Mouse (Mus musculus) lung, postnatal 0 days (tissue): ENCODE results near the gene Dok7. TPM values are rescaled to one million over a fixed set of nuclear protein-coding genes. Genes with fewer than 3 reads are reported as not detected.

Source experiments
- ATAC-seq: fragments of 200-750 bp; cut with Nextera tagmentation; 2 replicates; pipeline ENCODE4 v1.8.0; 2017; ENCODE audit warnings: moderate library complexity
- DNase-seq: peaks from one replicate; pipeline ENCODE4 v3.0.0-alpha.2; 2016; ENCODE audit warnings: low spot score
- H3K27ac ChIP-seq: fragments of 300-500 bp; sonication (generic); 2 replicates; pipeline ENCODE4 v1.5.1; 2014; ENCODE audit warnings: antibody characterized with exemption, mild to moderate bottlenecking, low read length, mixed read lengths
- H3K27me3 ChIP-seq: fragments of 300-500 bp; sonication (generic); replicated peaks from 2 replicates; pipeline ENCODE4 v1.6.1; 2014; ENCODE audit warnings: low read length, mixed read lengths; ENCODE audit not compliant: insufficient read depth
- H3K36me3 ChIP-seq: fragments of 300-500 bp; sonication (generic); 2 replicates; pipeline ENCODE4 v1.6.1; 2014; ENCODE audit warnings: low read length, mixed read lengths; ENCODE audit not compliant: insufficient read depth
- H3K4me1 ChIP-seq: fragments of 300-500 bp; sonication (generic); 2 replicates; pipeline ENCODE4 v1.6.1; 2014; ENCODE audit warnings: antibody characterized with exemption, low read depth, low read length, mixed read lengths; ENCODE audit not compliant: insufficient read depth
- H3K4me2 ChIP-seq: fragments of 300-500 bp; sonication (generic); replicated peaks from 2 replicates; pipeline ENCODE4 v1.6.1; 2014; ENCODE audit warnings: low read depth, mild to moderate bottlenecking, low read length, moderate library complexity, mixed read lengths
- H3K4me3 ChIP-seq: fragments of 300-500 bp; sonication (generic); 2 replicates; pipeline ENCODE4 v1.5.1; 2014; ENCODE audit warnings: low read depth, low read length
- H3K9ac ChIP-seq: fragments of 300-500 bp; sonication (generic); replicated peaks from 2 replicates; pipeline ENCODE4 v1.6.1; 2014; ENCODE audit warnings: low read depth, mild to moderate bottlenecking
- H3K9me3 ChIP-seq: fragments of 300-500 bp; sonication (generic); 2 replicates; pipeline ENCODE4 v1.6.1; 2016; ENCODE audit warnings: low read length, mixed read lengths
- CTCF ChIP-seq: IDR thresholded peaks from 2 replicates; pipeline ENCODE4 v1.5.1; 2016; ENCODE audit warnings: antibody characterized with exemption, mild to moderate bottlenecking
- EP300 ChIP-seq: IDR thresholded peaks from 2 replicates; pipeline ENCODE4 v1.6.1; 2016; ENCODE audit warnings: antibody characterized with exemption, mild to moderate bottlenecking, control low read depth
- WGBS: fragments of 180-500 bp; shearing (Covaris S2); extraction: QIAGEN DNeasy Blood & Tissue Kit; methylation state at CpG from one replicate; pipeline ENCODE4 v1.1.7; 2014; 5-methylcytosine and 5-hydroxymethylcytosine counted together
- polyA plus RNA-seq: library from polyadenylated mRNA; unstranded; fragments of >200 nt; fragmentation: Nextera tagmentation; extraction: Ambion mirVana; gene quantifications from 2 replicates; pipeline ENCODE4 v1.2.1, GENCODE M21; 2015

Dok7 gene
- polyA plus RNA-seq, 1 experiment from 2014 or later: 0.56 TPM

DNA sequence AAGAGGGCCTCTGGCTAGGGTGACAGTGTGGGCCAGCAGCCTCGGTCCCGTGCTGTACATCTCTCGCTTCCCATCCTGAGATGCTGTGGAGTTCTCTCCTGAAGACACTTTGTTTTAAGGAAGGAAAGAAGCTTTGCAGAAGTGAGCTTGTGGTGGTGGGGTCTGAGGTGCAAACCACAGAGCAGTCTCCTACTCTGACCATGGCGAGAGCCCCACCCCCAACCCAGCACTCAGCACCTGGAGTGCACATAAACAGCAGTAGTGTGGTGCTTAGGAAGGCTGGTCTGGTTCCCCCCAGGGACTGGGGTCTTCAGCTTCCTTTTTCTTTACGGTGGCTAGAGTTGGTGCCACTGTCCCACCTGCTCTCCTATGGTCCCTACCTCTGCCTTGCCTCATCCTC is 21.4 kb upstream of the Dok7 start:
- no peak for ATAC-seq
- H3K9me3 ChIP-seq: no peaks in the 10 kb centered on the region
- 77% methylated on average over 5 of the region's 5 CpGs for WGBS
- H3K27me3 ChIP-seq: no peaks in the 10 kb centered on the region
- H3K27ac ChIP-seq: peak overlapping the region; percentile 71
- no peak overlapping the region for H3K4me3 ChIP-seq
- no peaks in the 10 kb centered on the region for H3K36me3 ChIP-seq
- DNase-seq: no peak
- H3K4me2 ChIP-seq: no peak overlapping the region
- TF ChIP-seq EP300 (no peak), CTCF (no peak)
- no peak overlapping the region for H3K9ac ChIP-seq
- no peaks in the 10 kb centered on the region for H3K4me1 ChIP-seq

DNA sequence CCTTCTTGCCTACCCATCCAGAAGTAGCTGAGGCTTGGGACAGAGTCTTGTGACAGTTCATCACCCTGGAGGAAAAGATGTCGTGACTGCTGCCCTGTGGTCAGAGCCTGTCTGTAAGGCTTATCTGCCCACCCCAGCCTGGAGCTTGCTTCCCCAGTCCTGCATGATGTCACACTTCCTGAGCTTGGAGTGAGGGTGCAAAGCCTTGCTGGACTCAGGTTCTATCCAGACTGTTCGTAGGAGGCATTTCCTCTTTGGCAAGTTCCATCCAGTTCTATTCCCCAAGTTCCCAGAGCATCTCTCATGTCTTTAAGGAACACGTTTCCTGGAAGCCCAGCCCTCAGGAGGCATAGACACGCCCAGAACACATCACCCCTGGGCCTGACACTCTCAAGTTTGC is 20.8 kb upstream of the Dok7 start:
- Histone ChIP-seq H3K4me2 (no peak overlapping the region), H3K27me3 (no peaks in the 10 kb centered on the region), H3K9ac (no peak overlapping the region), H3K4me3 (no peak overlapping the region), H3K9me3 (no peaks in the 10 kb centered on the region), H3K4me1 (no peaks in the 10 kb centered on the region), H3K36me3 (no peaks in the 10 kb centered on the region), H3K27ac (peak overlapping the region; percentile 71; the same call in 1 of the 2 replicates)
- DNase-seq (peak; percentile 50), ATAC-seq (peak; percentile 75)
- WGBS: 49% methylated on average over 4 of the region's 4 CpGs
- peak; percentile 88 for TF ChIP-seq EP300
- no peak; the same call in 1 of the 2 replicates for TF ChIP-seq CTCF

DNA sequence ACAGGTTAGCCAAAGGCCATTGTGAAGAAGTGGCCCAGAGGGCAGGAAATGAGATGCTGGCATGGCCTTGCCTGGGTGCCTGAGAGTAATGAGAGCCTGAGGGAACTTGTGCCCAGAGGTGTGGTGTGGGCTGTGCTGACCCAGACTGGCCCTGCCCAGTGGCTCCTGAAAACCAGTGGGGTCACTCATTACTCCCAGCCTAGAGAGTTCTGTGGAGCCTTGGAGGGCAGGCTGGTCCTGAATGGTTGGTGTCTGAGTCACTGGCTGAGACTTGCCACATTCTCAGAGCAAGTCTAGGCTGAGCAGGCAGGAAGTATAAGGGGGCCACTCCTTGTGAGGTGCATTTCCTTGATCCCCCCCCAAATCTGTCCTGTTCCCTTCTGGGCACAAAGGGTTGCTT is 19.1 kb upstream of the Dok7 start:
- no peak overlapping the region for H3K4me2 ChIP-seq
- DNase-seq: peak; percentile 39
- H3K9me3 ChIP-seq: no peaks in the 10 kb centered on the region
- H3K27me3 ChIP-seq: no peaks in the 10 kb centered on the region
- 0 out of 2 replicates have a peak overlapping the region, but pooled peaks have one; percentile 43 for H3K27ac ChIP-seq
- no peaks in the 10 kb centered on the region for H3K4me1 ChIP-seq
- H3K36me3 ChIP-seq: no peaks in the 10 kb centered on the region
- ATAC-seq: peak; percentile 42
- TF ChIP-seq EP300: peak; percentile 44; the same call in 1 of the 2 replicates
- no peak for TF ChIP-seq CTCF
- no peak overlapping the region for H3K9ac ChIP-seq
- no peak overlapping the region for H3K4me3 ChIP-seq

DNA sequence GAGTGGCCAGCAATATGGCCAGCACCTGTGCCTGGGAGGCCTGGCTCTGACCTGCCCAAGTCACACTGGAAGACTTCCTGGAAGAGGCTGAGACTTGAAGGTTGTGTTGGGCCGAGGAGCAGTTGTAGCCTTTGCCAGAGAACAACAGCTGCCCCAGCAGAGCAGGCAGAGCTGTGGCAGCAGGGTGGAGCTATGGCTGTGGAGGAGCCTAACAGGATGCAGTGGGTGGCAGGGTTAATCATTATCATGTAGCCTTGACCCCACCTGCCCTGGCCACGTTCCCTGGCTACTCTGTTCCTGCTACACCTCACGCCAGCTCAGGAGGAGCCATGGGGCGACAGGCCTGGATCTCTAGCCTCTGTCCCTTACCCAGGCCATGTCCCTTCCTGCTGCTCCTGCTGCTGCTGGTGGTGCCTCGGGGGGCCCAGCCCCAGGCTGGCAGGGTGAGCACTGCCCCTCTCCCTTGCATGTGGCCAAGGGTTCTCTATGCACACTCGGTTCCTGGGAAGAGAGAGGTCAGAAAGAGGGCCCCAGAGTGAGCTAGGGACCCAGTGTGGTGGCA is 15.2 kb upstream of the Dok7 start, which contains the start of gene Hgfac:
Gene Hgfac (plus strand): TSS at position 242 of the 562 bp plus-strand sequence.
- ATAC-seq (peak; percentile 20; the same call in 1 of the 2 replicates), DNase-seq (peak; percentile 37)
- no peak within 1 kb of the TSS for H3K27ac ChIP-seq

DNA sequence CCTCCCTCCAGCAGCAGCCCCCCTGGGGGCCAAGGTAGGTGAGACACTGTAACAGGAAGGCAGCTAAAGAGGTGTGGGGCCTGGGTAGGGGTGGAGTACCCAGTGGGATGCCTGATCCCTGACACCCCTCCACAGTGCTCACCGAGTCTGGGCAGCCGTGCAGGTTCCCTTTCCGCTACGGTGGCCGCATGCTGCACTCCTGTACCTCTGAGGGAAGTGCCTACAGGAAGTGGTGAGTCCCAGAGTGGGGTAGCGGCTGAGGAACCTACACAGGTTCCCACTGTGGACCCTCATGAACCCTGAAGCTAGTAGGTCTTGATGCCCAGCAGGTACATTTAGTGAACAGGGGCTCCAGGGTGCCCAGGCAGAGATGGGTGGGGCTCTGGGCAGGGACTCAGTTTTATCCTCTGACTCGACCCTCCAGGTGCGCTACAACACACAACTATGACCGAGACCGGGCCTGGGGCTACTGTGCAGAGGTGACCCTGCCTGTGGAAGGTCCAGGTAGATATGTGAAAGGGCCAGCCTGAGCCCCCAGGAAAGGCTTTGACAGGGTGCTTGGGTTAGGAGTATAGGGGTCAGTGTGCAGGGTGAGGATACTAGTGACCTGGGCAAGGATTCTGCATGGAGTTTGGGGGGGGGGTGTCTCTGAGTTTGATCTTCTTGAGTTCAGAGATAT is 14.0 kb upstream of the Dok7 start:
- 55% methylated on average over 10 of the region's 10 CpGs for WGBS
- no peaks in the 10 kb centered on the region for H3K36me3 ChIP-seq
- H3K9ac ChIP-seq: no peak overlapping the region
- no peak overlapping the region for H3K4me3 ChIP-seq
- DNase-seq: no peak
- no peaks in the 10 kb centered on the region for H3K27me3 ChIP-seq
- no peaks in the 10 kb centered on the region for H3K9me3 ChIP-seq
- no peaks in the 10 kb centered on the region for H3K4me1 ChIP-seq
- peak; percentile 8; the same call in 1 of the 2 replicates for ATAC-seq
- H3K4me2 ChIP-seq: no peak overlapping the region
- TF ChIP-seq CTCF: no peak
- no peak for TF ChIP-seq EP300
- no peak overlapping the region for H3K27ac ChIP-seq

More for the DNA sequence above, 15.2 kb upstream of the Dok7 start, which contains the start of gene Hgfac:
- no peak within 1 kb of the TSS for H3K9ac ChIP-seq
- H3K4me3 ChIP-seq: no peak within 1 kb of the TSS
- TF ChIP-seq CTCF (no peak), EP300 (no peak)
- H3K4me2 ChIP-seq: no peak within 1 kb of the TSS
- no peaks in the 10 kb centered on the region for H3K36me3 ChIP-seq
- H3K27me3 ChIP-seq: no peaks in the 10 kb centered on the region
- WGBS: 28% methylated on average over 6 of the region's 6 CpGs
- no peaks in the 10 kb centered on the region for H3K9me3 ChIP-seq
- H3K4me1 ChIP-seq: no peaks in the 10 kb centered on the region

DNA sequence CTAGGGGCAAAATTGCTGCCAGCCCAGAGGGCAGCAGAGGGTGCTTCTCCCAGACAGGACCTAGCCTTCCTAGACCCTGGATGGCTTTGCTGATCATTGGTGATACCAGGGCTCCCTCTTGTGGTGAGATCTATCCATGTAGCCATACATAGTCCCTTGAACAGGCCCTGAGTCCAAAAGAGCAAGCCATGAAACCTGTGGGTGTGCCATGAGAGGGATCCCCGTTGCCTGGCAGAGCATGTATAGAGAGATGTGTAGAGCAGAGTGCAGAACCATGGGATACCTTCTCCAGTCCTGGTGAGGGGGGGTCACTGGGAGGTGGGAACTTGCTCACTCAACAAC is 13.5 kb upstream of the Dok7 start:
- H3K27me3 ChIP-seq: no peaks in the 10 kb centered on the region
- H3K4me3 ChIP-seq: no peak overlapping the region
- no peaks in the 10 kb centered on the region for H3K9me3 ChIP-seq
- TF ChIP-seq EP300 (no peak), CTCF (peak; percentile 97)
- H3K4me1 ChIP-seq: no peaks in the 10 kb centered on the region
- H3K4me2 ChIP-seq: no peak overlapping the region
- ATAC-seq (peak; percentile 82), DNase-seq (peak; percentile 88)
- 7% methylated on average over 1 of the region's 1 CpGs for WGBS
- no peak overlapping the region for H3K27ac ChIP-seq
- no peaks in the 10 kb centered on the region for H3K36me3 ChIP-seq
- no peak overlapping the region for H3K9ac ChIP-seq
